28 mouse cellular contexts compared by ENCODE assay signal in genomic region chr2:93182859-93183258, GRCm38 (mm10). TPM values are rescaled to one million over a fixed set of nuclear protein-coding genes. Genes with fewer than 3 reads are reported as not detected.
DNase-seq lines count a peak whose midpoint lies in the region; ATAC-seq lines count a peak whose summit lies in the region.
"Had no signal": no experiment of that assay in that cellular context is flagged by ENCODE, and none has a peak within 500 bp of the region (broad histone marks: within the 10 kb centered on the region; RNA-seq: fewer than 3 reads in every experiment).

No protein-coding gene starts in this region.

- no peak overlapping the region for H3K4me3 ChIP-seq in hindbrain, embryonic 10.5 days
- no peak overlapping the region for H3K4me3 ChIP-seq in hindbrain, embryonic 12.5 days
- no peak overlapping the region for H3K4me3 ChIP-seq in hindbrain, embryonic 13.5 days
- H3K4me3 ChIP-seq: heart, embryonic 13.5 days; intestine, embryonic 15.5 days; limb, embryonic 13.5 days; lung, embryonic 15.5 days; myocyte; neural tube, embryonic 12.5 days had no signal

- no peak overlapping the region for H3K4me2 ChIP-seq in hindbrain, embryonic 12.5 days (replicated peaks)
- no peak overlapping the region for H3K4me2 ChIP-seq in hindbrain, embryonic 13.5 days
- H3K4me2 ChIP-seq: heart, embryonic 13.5 days; intestine, embryonic 15.5 days; limb, embryonic 13.5 days; liver, embryonic 11.5 days; lung, embryonic 15.5 days; midbrain, embryonic 11.5 days; neural tube, embryonic 12.5 days had no signal

- H3K9me3 ChIP-seq in hindbrain, embryonic 10.5 days, result no peaks in the 10 kb centered on the region
- no peaks in the 10 kb centered on the region for H3K9me3 ChIP-seq in hindbrain, embryonic 12.5 days (replicated peaks)
- H3K9me3 ChIP-seq in hindbrain, embryonic 13.5 days, result no peaks in the 10 kb centered on the region
- H3K9me3 ChIP-seq: G1E; heart, embryonic 13.5 days; intestine, embryonic 15.5 days; limb, embryonic 13.5 days; lung, embryonic 15.5 days; neural tube, embryonic 12.5 days had no signal

- H3K27ac ChIP-seq in hindbrain, embryonic 10.5 days, result peak overlapping the region; percentile 40
- H3K27ac ChIP-seq in hindbrain, embryonic 12.5 days, result no peak overlapping the region
- no peak overlapping the region for H3K27ac ChIP-seq in hindbrain, embryonic 13.5 days
- H3K27ac ChIP-seq: heart, embryonic 13.5 days; hindbrain, postnatal 0 days; intestine, embryonic 15.5 days; kidney, postnatal 0 days; limb, embryonic 13.5 days; lung, embryonic 15.5 days; neural tube, embryonic 12.5 days had no signal

- ATAC-seq in hindbrain, embryonic 12.5 days (ENCODE audit: low FRiP score), result no peak
- ATAC-seq in hindbrain, embryonic 13.5 days (ENCODE audit: low FRiP score), result no peak
- ATAC-seq: hindbrain, postnatal 0 days; intestine, embryonic 15.5 days had no signal

- H3K4me1 ChIP-seq in hindbrain, embryonic 10.5 days (replicated peaks), result peaks cover 70% of the 10 kb centered on the region
- peaks cover 35% of the 10 kb centered on the region for H3K4me1 ChIP-seq in hindbrain, embryonic 12.5 days
- H3K4me1 ChIP-seq in hindbrain, embryonic 13.5 days (replicated peaks), result peaks cover 42% of the 10 kb centered on the region

- H3K36me3 ChIP-seq in hindbrain, embryonic 10.5 days, result no peaks in the 10 kb centered on the region
- H3K36me3 ChIP-seq in hindbrain, embryonic 12.5 days, result no peaks in the 10 kb centered on the region
- no peaks in the 10 kb centered on the region for H3K36me3 ChIP-seq in hindbrain, embryonic 13.5 days
- H3K36me3 ChIP-seq: G1E; heart, embryonic 13.5 days; intestine, embryonic 15.5 days; limb, embryonic 13.5 days; lung, embryonic 15.5 days; neural tube, embryonic 12.5 days had no signal

- peaks cover 94% of the 10 kb centered on the region for H3K27me3 ChIP-seq in hindbrain, embryonic 10.5 days (ENCODE audit: insufficient read depth, poor library complexity, severe bottlenecking)
- peaks cover 25% of the 10 kb centered on the region for H3K27me3 ChIP-seq in hindbrain, embryonic 12.5 days
- peaks cover 3% of the 10 kb centered on the region; the same call in 1 of the 2 replicates for H3K27me3 ChIP-seq in hindbrain, embryonic 13.5 days
- H3K27me3 ChIP-seq: intestine, embryonic 15.5 days had no signal

- peak; percentile 58 for DNase-seq in adrenal gland, adult 2 months
- DNase-seq in adrenal gland, postnatal 10 days, result no peak
- DNase-seq in hindbrain, embryonic 10.5 days (ENCODE audit: low spot score), result no peak
- DNase-seq in right cerebral cortex, adult 18-20 months, result peak; percentile 75
- DNase-seq in right cerebral cortex, postnatal 10 days (ENCODE audit: low spot score in 2 of 2), result no peak
- peak; percentile 6 for DNase-seq in NIH3T3 (ENCODE audit: low read depth)
- DNase-seq: adrenal gland, adult 8-10 months; cerebellum, adult 8-10 months; cerebellum, postnatal 25 days; gastrocnemius, postnatal 10 days; heart, postnatal 10 days; kidney, adult 2 months; layer of hippocampus, postnatal 36 days; thymus, adult 2 months; thymus, postnatal 4 days had no signal

- H3K9ac ChIP-seq in hindbrain, embryonic 12.5 days, result no peak overlapping the region
- no peak overlapping the region for H3K9ac ChIP-seq in hindbrain, embryonic 13.5 days
- H3K9ac ChIP-seq: heart, embryonic 13.5 days; intestine, embryonic 15.5 days; limb, embryonic 13.5 days; lung, embryonic 15.5 days; neural tube, embryonic 12.5 days had no signal

- WGBS in hindbrain, embryonic 10.5 days, result 69% methylated on average over 10 of the region's 11 CpGs
- WGBS in hindbrain, embryonic 12.5 days, result 80% methylated on average over 11 of the region's 11 CpGs
- WGBS in hindbrain, embryonic 13.5 days, result 82% methylated on average over 11 of the region's 11 CpGs

RNA-seq across cellular contexts. Expression of gene Trp53i11, which starts 4.5 kb away (rescaled TPM):
- 10 to 100 TPM; 58.6 to 64.7 TPM for total RNA-seq in adrenal gland, adult 2 months (2021)
- polyA plus RNA-seq in adrenal gland, adult 2 months (2012; rRNA removed), result 123 and 179 TPM in 2 replicates
- 10 to 100 TPM; 87.9 to 89.8 TPM for total RNA-seq in adrenal gland, postnatal 10 days (2021)
- polyA plus RNA-seq in hindbrain, embryonic 10.5 days (2016; fragmentation: Nextera tagmentation; extraction: Ambion mirVana), result 202 and 281 TPM in 2 replicates
- polyA plus RNA-seq in hindbrain, embryonic 12.5 days (2016; fragmentation: Nextera tagmentation; extraction: Ambion mirVana), result 142 and 180 TPM in 2 replicates
- 109 and 110 TPM in 2 replicates for polyA plus RNA-seq in hindbrain, embryonic 13.5 days (2015; fragmentation: Nextera tagmentation; extraction: Ambion mirVana)
- total RNA-seq: G1E had no signal
- polyA plus RNA-seq: G1E had no signal

Comparison
In these comparisons a context has a peak if more than half of its experiments do, and no peak if none do; other contexts are left out.
1. DNase-seq: peak in adrenal gland, adult 2 months (single experiment), right cerebral cortex, adult 18-20 months (single experiment) and NIH3T3 (single experiment); none in adrenal gland, postnatal 10 days (single experiment), hindbrain, embryonic 10.5 days (single experiment) and right cerebral cortex, postnatal 10 days (0 of 2).